18 mouse cellular contexts compared by ENCODE assay signal in the genomic region with DNA sequence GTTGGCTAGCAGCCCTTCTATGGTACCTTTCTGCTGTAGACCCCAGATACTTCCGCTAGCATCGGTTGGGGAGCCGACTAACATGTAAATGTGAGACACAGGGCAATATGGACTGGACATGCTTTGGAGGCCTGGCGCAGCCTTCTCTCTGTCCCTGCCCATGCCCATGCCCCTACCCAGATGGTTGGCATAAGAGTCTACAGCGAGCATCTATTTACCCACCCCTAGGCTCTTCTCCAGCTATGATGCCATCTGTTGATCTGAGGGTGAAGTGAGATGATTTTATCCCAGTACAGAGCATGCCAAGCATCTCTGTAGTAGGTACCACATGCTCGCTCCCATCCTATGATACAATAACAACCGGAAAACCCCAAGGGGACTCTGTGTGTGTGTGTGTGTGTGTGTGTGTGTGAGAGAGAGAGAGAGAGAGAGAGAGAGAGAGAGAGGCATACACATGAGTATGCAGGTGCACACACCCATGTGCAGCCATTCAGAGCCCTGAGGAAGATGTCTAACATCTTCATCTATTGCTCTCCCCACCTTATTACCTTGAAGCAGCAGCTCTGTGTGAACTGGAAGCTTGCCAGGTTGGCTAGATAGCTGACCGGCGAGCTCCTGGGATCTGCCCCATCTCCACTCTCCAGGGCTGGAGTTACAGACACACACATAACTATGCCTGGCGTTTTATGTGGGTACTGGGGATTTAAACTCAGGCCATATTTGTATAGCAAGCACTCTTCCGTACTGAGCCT. TPM values are rescaled to one million over a fixed set of nuclear protein-coding genes. Genes with fewer than 3 reads are reported as not detected.
DNase-seq lines count a peak whose midpoint lies in the region; ATAC-seq lines count a peak whose summit lies in the region.
"Had no signal": no experiment of that assay in that cellular context is flagged by ENCODE, and none has a peak within 500 bp of the region (broad histone marks: within the 10 kb centered on the region; RNA-seq: fewer than 3 reads in every experiment).

No protein-coding gene starts in this region.

- H3K36me3 ChIP-seq in forebrain, embryonic 14.5 days (ENCODE audit: control insufficient read depth, insufficient read depth, low read length) = no peaks in the 10 kb centered on the region
- no peaks in the 10 kb centered on the region for H3K36me3 ChIP-seq in forebrain, embryonic 11.5 days (ENCODE audit: control insufficient read depth, insufficient read depth, low read length)
- H3K36me3 ChIP-seq in kidney, embryonic 15.5 days = no peaks in the 10 kb centered on the region
- H3K36me3 ChIP-seq: embryonic facial prominence, embryonic 10.5 days; intestine, embryonic 15.5 days; limb, embryonic 13.5 days; liver, embryonic 13.5 days had no signal

- no peak overlapping the region for H3K4me2 ChIP-seq in forebrain, embryonic 14.5 days (ENCODE audit: low read length)
- H3K4me2 ChIP-seq in forebrain, embryonic 11.5 days (ENCODE audit: low read depth, low read length, severe bottlenecking) = no peak overlapping the region
- no peak overlapping the region for H3K4me2 ChIP-seq in kidney, embryonic 15.5 days
- H3K4me2 ChIP-seq: intestine, embryonic 15.5 days; limb, embryonic 13.5 days; liver, embryonic 13.5 days; lung, embryonic 14.5 days had no signal

- H3K4me3 ChIP-seq in forebrain, embryonic 14.5 days (ENCODE audit: low read depth, low read length) = no peak overlapping the region
- no peak overlapping the region for H3K4me3 ChIP-seq in forebrain, embryonic 11.5 days (ENCODE audit: low read depth, low read length)
- H3K4me3 ChIP-seq in kidney, embryonic 15.5 days (replicated peaks) = no peak overlapping the region
- H3K4me3 ChIP-seq: embryonic facial prominence, embryonic 10.5 days; intestine, embryonic 15.5 days; limb, embryonic 13.5 days; liver, embryonic 13.5 days had no signal

- H3K27ac ChIP-seq in forebrain, embryonic 14.5 days (ENCODE audit: low read depth, low read length) = 0 out of 2 replicates have a peak overlapping the region, but pooled peaks have one; percentile 18
- no peak overlapping the region for H3K27ac ChIP-seq in forebrain, embryonic 11.5 days (ENCODE audit: low read depth, low read length)
- 0 out of 2 replicates have a peak overlapping the region, but pooled peaks have one; percentile 68 for H3K27ac ChIP-seq in kidney, embryonic 15.5 days
- H3K27ac ChIP-seq: embryonic facial prominence, embryonic 10.5 days; intestine, embryonic 15.5 days; limb, embryonic 13.5 days; liver, embryonic 13.5 days had no signal

- WGBS in forebrain, embryonic 14.5 days = 82% methylated on average over 11 of the region's 11 CpGs
- 88% methylated on average over 11 of the region's 11 CpGs for WGBS in forebrain, embryonic 11.5 days
- 89% methylated on average over 11 of the region's 11 CpGs for WGBS in kidney, embryonic 15.5 days

- no peaks in the 10 kb centered on the region for H3K9me3 ChIP-seq in forebrain, embryonic 14.5 days (replicated peaks; ENCODE audit: control insufficient read depth, low read length)
- H3K9me3 ChIP-seq in forebrain, embryonic 11.5 days (ENCODE audit: control insufficient read depth, low read length) = no peaks in the 10 kb centered on the region
- no peaks in the 10 kb centered on the region for H3K9me3 ChIP-seq in kidney, embryonic 15.5 days (replicated peaks)
- H3K9me3 ChIP-seq: intestine, embryonic 15.5 days; limb, embryonic 13.5 days; liver, embryonic 13.5 days had no signal

- no peak for ATAC-seq in forebrain, embryonic 14.5 days
- ATAC-seq in forebrain, embryonic 11.5 days (replicated peaks; ENCODE audit: low FRiP score) = no peak
- no peak for ATAC-seq in kidney, embryonic 15.5 days (replicated peaks; ENCODE audit: low FRiP score)
- ATAC-seq in cerebellum, adult (ENCODE audit: insufficient number of reproducible peaks, low FRiP score, low TSS enrichment) = peak; percentile 75
- ATAC-seq: intestine, embryonic 15.5 days had no signal

- no peaks in the 10 kb centered on the region for H3K4me1 ChIP-seq in forebrain, embryonic 14.5 days (ENCODE audit: control insufficient read depth, insufficient read depth, low read length)
- H3K4me1 ChIP-seq in forebrain, embryonic 11.5 days (replicated peaks; ENCODE audit: control insufficient read depth, insufficient read depth, low read length) = no peaks in the 10 kb centered on the region
- peaks cover 14% of the 10 kb centered on the region for H3K4me1 ChIP-seq in kidney, embryonic 15.5 days
- H3K4me1 ChIP-seq: embryonic facial prominence, embryonic 10.5 days; intestine, embryonic 15.5 days; limb, embryonic 13.5 days; liver, embryonic 13.5 days had no signal

- H3K9ac ChIP-seq in forebrain, embryonic 14.5 days (ENCODE audit: low read length) = no peak overlapping the region
- no peak overlapping the region for H3K9ac ChIP-seq in forebrain, embryonic 11.5 days (ENCODE audit: low read length)
- no peak overlapping the region for H3K9ac ChIP-seq in kidney, embryonic 15.5 days
- H3K9ac ChIP-seq: intestine, embryonic 15.5 days; limb, embryonic 13.5 days; liver, embryonic 13.5 days; lung, embryonic 14.5 days had no signal

- no peaks in the 10 kb centered on the region for H3K27me3 ChIP-seq in forebrain, embryonic 14.5 days (replicated peaks; ENCODE audit: control insufficient read depth, insufficient read depth, low read length)
- H3K27me3 ChIP-seq in forebrain, embryonic 11.5 days (ENCODE audit: control insufficient read depth, insufficient read depth, low read length) = no peaks in the 10 kb centered on the region
- no peaks in the 10 kb centered on the region for H3K27me3 ChIP-seq in kidney, embryonic 15.5 days
- H3K27me3 ChIP-seq: intestine, embryonic 15.5 days; limb, embryonic 13.5 days; liver, embryonic 13.5 days had no signal

- no peak for DNase-seq in forebrain, embryonic 14.5 days (ENCODE audit: low spot score)
- no peak for DNase-seq in forebrain, embryonic 11.5 days (ENCODE audit: low spot score)
- no peak for DNase-seq in kidney, postnatal 10 days
- DNase-seq in cerebellum, adult 9-11 months = peak; percentile 88
- DNase-seq in thymus, postnatal 0 days (ENCODE audit: low spot score) = no peak
- DNase-seq in thymus, postnatal 4 days = no peak
- DNase-seq: adrenal gland, adult 8-10 months; gastrocnemius, postnatal 10 days; heart, adult 18-20 months; liver, embryonic 13.5 days; lung, embryonic 14.5 days; lung, postnatal 4 days; right cerebral cortex, postnatal 25 days had no signal

RNA-seq across cellular contexts. Expression of gene Slc37a1, which starts 48.1 kb away (rescaled TPM):
- polyA plus RNA-seq in forebrain, embryonic 14.5 days (2014; fragmentation: Nextera tagmentation; extraction: Ambion mirVana) = 6.9 and 7.9 TPM in 2 replicates
- polyA plus RNA-seq in forebrain, embryonic 11.5 days (2014; fragmentation: Nextera tagmentation; extraction: Ambion mirVana) = 5.8 and 6.0 TPM in 2 replicates
- polyA plus RNA-seq in kidney, embryonic 15.5 days (2015; fragmentation: Nextera tagmentation; extraction: Ambion mirVana) = 3.0 and 3.9 TPM in 2 replicates
- polyA plus RNA-seq in thymus, postnatal 0 days (2015; fragmentation: Nextera tagmentation; extraction: Ambion mirVana) = 12.8 and 14.1 TPM in 2 replicates

RNA-seq across cellular contexts. Expression of gene Pde9a, which starts 51.3 kb away (rescaled TPM):
- 60.7 and 68.5 TPM in 2 replicates for polyA plus RNA-seq in forebrain, embryonic 14.5 days (2014; fragmentation: Nextera tagmentation; extraction: Ambion mirVana)
- 30.4 and 33.7 TPM in 2 replicates for polyA plus RNA-seq in forebrain, embryonic 11.5 days (2014; fragmentation: Nextera tagmentation; extraction: Ambion mirVana)
- 27.6 and 34.9 TPM in 2 replicates for polyA plus RNA-seq in kidney, embryonic 15.5 days (2015; fragmentation: Nextera tagmentation; extraction: Ambion mirVana)
- polyA plus RNA-seq in thymus, postnatal 0 days (2015; fragmentation: Nextera tagmentation; extraction: Ambion mirVana) = 1.4 and 1.6 TPM in 2 replicates

RNA-seq across cellular contexts. Expression of gene Rsph1, which starts 57.5 kb away (rescaled TPM):
- polyA plus RNA-seq in forebrain, embryonic 14.5 days (2014; fragmentation: Nextera tagmentation; extraction: Ambion mirVana) = 2.9 and 3.6 TPM in 2 replicates
- polyA plus RNA-seq in forebrain, embryonic 11.5 days (2014; fragmentation: Nextera tagmentation; extraction: Ambion mirVana) = 2.1 and 2.6 TPM in 2 replicates
- 2.0 and 2.4 TPM in 2 replicates for polyA plus RNA-seq in kidney, embryonic 15.5 days (2015; fragmentation: Nextera tagmentation; extraction: Ambion mirVana)
- 0.90 and 1.2 TPM in 2 replicates for polyA plus RNA-seq in thymus, postnatal 0 days (2015; fragmentation: Nextera tagmentation; extraction: Ambion mirVana)

Comparison
In these comparisons a context has a peak if more than half of its experiments do, and no peak if none do; other contexts are left out.
1. RNA of gene Pde9a, which starts 51.3 kb away (polyA plus RNA-seq): 60.7 to 68.5 TPM in forebrain, embryonic 14.5 days, 27.6 to 34.9 TPM in kidney, embryonic 15.5 days and 30.4 to 33.7 TPM in forebrain, embryonic 11.5 days; 1.4 to 1.6 TPM in thymus, postnatal 0 days; every median in the first group is over 10 times any median in the second.